Mouse (Mus musculus) heart, postnatal 25 days (tissue): ENCODE data around the gene Ksr1. TPM values are rescaled to one million over a fixed set of nuclear protein-coding genes. Genes with fewer than 3 reads are reported as not detected.

Experiments used
- DNase-seq: peaks from one replicate; pipeline ENCODE4 v3.0.0; 2022; ENCODE audit warnings: low spot score
- intact Hi-C: fragments of 180-260 bp; cut with DNase I; formaldehyde crosslinking; loops from one replicate; pipeline ENCODE4 v1.15.1; 2025
- total RNA-seq, 2 experiments: library from RNA; stranded (reverse); gene quantifications; 2 replicates each; pipeline ENCODE4 v1.2.3; 2021

Gene Ksr1
- total RNA-seq, 2 experiments from 2014 or later, result 7.3 TPM

DNA sequence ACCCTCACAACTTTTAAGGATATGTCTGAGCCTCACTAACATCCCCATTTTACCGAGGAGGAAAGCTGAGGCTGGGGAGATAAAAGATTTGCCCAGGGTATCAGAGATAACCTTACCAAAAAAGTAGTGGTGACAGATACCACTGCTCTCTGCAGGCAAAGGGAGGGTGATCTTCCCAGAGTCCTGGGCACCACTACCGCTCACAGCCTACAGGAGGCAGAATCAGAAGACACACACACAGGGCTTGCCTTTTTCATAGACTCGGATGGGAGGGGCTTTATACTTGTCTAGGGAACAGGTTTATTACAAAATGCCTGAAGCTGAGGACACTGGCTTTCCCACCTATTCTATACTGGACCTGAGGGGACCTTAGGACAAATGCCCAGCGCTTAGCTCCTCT is 43.9 kb downstream of the Ksr1 start:
- DNase-seq, result no peak
- intact Hi-C loops, result no loop called here

DNA sequence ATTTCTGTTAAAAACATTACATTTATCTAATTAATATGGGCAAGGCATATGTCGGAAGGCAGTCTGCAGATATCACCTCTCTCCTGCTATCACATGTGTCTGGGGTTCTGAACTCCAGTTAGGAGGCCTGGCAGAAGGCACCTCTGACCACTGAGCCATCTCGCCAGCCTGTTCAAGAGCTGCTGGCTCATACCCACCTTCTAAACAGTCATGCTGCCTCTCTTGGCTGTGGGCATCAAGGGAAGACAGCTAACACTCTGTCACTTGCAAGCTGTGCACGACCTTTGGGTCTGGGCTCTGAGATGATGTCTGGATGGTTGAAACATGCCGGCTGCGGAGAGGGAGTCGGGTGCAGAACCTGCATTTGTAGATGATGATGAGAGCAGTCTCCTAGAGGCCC is 44.6 kb downstream of the Ksr1 start:
- intact Hi-C loops, result no loop called here
- DNase-seq, result no peak

DNA sequence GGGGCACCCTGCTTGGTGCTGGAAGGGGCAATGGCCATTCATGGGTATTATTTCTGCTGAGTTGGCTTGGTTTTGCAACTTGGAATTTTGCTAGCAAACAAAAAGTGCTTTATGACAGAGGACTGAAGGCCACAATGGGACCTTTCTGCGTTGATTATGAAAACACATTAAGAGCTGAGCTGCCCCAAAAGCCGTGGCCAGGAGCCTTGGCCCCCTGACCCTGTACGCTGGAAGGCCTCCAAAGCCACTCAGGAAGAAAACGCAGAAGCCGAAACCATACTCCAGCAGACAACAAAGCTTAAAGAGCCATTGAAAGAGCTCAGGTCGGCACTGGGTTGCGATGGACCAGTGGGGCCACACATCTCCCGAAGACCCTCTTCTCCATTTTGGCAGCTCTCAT is 47.2 kb downstream of the Ksr1 start:
- intact Hi-C loops, result loop anchor here (5.0 kb wide), 1 partner anchor 38 kb away; no protein-coding TSS in a partner anchor
- no peak for DNase-seq

DNA sequence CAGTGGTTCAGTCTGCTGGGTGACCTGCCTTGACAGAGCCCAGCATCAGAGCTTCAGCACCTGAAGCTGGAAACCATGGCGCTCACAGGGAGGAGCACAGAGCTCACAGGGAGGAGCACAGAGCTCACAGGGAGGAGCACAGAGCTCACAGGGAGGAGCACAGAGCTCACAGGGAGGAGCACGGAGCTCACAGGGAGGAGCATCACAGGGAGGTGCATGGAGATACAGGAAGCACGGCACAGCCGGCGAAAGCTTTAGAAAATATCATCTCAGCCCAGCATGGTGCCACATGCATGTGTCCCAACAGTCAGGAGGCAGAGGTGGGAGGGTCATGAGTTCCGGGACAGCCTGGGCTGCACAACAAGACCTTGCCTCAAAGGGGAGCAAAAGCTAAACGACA is 48.5 kb downstream of the Ksr1 start:
- intact Hi-C loops, result loop anchor here (5.0 kb wide), 1 partner anchor 40 kb away; no protein-coding TSS in a partner anchor
- no peak for DNase-seq

DNA sequence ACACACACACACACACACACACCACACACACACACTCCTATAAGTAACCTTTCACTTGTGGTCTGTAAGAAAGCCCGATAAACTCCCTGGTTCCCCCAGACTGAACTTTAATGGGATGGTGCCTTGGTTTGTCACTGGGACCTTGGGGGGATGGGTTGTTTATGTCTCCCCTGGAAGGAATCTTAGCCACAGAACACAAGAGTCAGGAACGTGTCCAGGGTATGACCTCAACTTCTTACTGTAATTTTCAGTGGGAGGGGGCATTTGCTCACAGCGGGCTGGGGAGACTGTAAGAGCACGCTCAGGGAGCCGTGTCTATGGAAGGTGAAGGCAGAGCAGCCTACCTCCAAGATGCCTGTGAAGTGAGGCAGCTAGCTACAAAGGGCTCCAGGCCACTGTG is 49.5 kb downstream of the Ksr1 start:
- intact Hi-C loops, result loop anchor here (5.0 kb wide), 1 partner anchor 41 kb away; no protein-coding TSS in a partner anchor
- DNase-seq, result no peak

DNA sequence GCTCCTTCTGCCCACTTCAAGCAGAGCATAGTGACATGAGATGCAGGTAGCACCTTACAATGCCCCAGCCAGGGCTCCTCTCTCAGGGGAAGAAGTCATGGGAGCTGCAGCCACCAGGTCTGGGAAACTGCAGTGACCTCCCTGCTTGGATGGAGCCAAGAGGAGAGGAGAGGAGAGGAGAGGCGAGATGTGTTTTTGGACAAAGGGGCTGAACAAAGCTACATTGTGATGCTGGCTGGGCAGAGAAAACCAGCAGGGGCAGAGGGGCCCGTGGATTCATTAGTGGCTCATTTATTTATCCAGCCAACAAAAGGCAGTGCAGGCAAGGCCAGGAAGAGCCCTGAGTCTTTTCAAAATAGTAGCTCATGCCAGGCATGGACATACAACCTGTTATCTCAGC is 50.5 kb downstream of the Ksr1 start:
- DNase-seq, result no peak
- intact Hi-C loops, result loop anchor here (5.0 kb wide), 1 partner anchor 42 kb away; no protein-coding TSS in a partner anchor

DNA sequence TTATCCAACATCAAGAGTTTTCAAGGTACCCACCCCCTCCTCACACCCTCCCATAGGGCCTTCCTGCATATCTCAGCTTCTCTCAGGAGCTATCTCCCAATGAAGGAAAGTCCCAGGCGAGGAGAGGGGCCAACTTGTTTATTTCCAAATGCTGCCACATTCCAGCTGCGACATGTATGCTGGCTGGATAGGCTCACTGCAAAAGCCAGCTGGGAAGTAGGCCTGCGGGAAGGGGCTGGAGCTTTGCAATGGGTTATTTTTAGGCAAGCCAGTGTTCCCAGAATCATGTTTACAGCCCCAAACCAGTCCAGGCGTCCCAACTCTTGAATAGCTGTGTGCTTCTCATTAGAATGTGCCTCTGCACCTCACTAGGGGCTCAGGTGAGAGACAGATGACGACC is 51.5 kb downstream of the Ksr1 start:
- DNase-seq, result peak; percentile 65
- intact Hi-C loops, result loop anchor here (5.0 kb wide), 1 partner anchor 43 kb away; no protein-coding TSS in a partner anchor

DNA sequence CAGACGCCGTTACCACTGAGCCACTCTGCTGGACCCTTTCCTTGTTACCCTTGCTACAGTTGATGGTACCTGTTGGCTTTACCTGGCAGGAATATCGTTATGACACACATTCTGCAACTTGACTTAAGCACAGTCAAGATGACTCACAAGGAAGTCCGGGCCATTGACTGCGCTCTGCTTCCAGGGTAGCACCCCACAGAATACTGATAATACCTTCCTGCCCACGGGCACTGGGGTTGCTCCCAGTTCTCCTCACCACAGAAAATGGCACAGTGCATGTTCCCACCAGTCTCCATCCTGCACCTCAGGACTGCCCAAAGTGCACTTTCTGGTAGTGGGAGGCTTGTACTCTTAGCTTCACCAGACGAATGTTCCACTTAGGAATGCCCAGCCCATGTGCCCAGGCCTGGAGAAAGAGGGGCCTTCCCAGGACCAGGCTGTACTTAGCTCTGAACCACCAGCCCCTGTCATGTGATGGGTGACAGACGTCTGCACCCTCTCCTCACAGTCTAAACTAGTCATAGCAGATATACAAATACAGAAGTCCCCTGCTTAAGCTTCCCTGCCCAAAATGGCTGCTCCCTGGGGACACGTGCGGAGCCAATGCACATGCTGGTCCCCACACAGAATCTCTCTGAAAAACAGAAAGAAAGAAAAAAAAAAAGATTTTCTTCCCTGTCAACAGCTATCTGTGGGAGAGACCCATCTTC is 52.1 kb downstream of the Ksr1 start:
- no peak for DNase-seq
- intact Hi-C loops, result no loop called here

DNA sequence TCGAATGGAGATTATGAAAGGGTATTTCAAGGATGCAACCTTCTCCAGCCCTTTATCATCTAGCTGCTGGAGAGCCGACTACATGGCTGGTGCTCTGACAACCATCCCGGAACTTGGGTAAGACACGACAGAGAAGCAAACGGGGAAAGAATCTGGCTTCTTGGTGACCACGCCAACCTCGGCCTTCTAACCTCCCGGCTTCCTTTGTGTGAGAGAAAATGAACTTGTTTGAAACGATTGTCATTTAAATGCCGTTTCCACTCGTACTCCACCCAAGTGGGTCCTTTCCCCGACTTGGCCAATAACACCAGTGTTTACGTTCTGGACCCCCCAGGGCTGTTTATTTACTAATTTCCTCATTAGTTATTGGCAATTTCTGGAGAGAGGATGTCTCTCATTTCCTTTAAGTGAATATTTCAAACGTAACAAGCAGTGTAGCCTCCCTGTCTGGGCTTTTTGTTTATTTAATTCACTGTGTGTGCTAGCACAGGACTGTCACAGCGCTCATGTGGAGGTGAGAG is 52.8 kb downstream of the Ksr1 start:
- no peak for DNase-seq
- intact Hi-C loops, result no loop called here

DNA sequence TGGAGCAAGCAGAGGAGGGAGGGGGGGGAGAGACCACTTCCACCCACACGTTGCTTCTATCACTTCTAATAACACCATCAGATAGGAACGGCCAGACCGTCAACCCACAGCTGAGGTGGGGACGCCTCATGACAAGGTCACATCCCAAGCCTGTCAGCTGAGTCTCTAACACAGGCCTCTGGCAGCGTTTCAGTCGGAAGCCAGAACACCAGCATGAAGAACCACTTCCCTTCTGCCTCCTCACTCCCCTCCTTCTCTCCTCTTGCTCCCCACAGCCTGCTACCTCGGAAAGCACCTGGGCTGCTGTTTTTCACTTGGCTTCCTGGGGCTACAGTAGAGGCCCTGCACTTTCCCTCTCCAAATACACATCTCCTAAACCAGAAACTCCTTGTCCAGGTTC is 53.4 kb downstream of the Ksr1 start:
- intact Hi-C loops, result no loop called here
- no peak for DNase-seq

DNA sequence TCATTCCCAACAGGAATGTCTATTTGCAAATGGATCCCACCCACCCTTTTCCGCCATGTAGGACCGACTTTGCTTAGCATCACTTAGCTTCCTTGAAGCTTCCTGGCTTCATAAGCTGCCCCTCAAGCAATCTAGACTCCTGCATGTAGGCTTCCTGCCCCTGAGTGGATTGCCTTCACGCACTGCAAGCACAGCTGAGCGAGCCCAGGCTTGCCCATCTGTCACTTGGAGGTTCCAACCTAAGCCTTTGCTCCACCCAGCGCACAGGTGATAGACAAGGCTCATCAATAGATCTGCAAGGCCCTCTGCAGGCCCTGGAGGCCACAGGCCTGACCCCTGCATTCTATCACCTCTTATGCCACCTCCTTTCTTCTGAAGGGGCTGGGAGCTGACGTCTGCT is 54.0 kb downstream of the Ksr1 start:
- DNase-seq, result no peak
- intact Hi-C loops, result no loop called here

DNA sequence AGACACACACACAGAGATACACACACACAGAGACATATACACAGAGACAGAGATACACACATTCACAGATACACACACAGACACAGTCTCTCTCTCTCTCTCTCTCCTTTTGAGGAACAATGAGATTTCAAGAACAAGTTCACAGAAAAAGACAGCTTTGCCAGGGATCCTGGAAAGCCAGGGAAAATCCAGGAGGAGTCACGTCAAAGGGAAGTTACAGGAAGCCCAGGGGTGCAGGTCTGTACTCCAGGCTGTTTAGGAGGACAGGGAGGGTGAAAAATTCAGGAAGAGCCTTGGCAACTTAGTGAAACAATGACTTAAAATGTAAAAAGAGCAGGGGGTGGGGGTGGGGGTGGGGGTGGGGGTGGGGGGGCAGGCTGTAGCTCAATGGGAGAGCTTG is 56.5 kb downstream of the Ksr1 start:
- DNase-seq, result no peak
- intact Hi-C loops, result no loop called here

DNA sequence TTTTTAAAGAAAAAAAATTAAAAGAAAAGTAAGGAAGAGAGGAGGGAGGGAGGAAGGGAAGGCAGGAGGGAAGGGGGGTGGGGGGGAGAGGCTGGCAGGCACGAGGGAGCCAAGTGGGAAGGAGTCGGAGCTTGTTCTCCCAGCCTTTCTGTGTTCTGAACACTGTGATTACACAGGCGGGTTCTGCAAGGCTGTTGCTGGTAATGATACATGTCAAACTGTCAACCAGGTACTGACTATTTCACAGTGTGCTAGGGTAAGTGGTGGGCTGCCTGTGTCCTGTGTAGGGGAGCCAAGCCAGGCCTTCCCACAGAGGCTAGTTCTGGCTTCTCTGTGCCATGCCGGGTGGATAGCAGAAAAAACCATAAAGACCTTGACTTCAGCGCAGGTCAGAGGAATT is 57.2 kb downstream of the Ksr1 start:
- intact Hi-C loops, result no loop called here
- no peak for DNase-seq

DNA sequence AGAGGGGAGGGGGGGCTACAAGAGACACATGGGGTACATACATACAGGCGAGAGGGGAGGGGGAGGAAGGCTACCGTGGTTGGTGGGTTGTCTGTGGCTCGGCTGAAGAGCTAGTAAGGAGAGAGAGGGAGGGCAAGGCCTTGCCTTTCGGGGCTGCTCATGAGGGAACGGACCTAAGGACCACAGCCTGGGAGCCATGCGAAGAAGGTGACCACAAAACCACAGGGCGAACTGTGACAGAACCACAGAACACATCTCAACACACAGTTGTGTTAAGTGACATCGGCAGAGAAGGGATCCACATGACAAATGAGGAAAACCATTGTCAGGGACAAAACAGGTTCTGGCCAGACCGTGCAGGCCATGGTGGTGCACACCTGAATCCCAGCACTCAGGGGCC is 57.9 kb downstream of the Ksr1 start:
- intact Hi-C loops, result no loop called here
- DNase-seq, result no peak

DNA sequence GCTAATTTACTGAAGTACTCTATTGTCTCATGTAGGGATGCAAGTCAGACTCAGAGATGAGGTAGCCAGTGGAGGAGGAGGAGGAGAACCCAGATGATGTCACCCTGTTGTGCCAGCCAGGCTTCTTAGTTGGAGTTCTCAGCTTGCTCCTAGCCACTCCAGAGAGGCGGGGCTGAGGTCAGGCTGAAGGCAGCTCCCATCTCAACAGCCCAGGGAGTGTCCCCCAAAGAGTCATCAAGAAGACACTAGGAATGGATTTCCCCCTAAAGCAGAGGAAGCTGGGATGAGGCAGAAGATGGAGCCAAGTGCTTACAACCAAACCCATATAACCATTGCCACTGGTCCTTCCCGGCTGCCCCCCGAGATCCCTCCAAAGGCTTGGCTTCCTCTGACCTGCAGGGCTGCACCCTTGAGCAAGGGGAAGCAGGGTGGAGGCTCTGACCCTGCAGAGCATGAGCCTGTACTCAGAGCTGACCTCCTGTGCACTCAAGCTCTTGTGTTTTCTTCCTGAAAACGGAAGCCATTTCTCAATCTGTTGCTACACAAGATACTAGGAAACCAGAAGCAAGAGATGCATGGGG is 58.4 kb downstream of the Ksr1 start:
- DNase-seq, result peak; percentile 54
- intact Hi-C loops, result no loop called here

DNA sequence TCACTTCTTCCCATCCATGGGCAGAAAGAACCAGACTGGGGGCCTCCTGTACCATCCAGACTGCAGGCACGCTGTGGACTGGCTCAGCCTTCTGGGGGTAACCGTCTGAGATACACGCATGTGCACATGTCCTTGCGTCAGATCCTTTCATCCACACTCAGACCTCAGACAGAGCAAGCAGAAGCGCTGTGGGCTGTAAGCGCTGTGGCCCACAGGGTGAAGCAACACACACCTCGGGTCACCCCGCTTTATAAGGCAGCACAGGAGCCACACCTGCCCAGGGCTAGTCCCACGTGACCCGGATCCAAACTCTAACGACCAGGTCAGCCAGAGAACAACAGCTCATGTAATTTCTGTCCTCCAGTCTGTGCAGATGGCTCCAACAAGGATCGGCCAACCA is 59.4 kb downstream of the Ksr1 start:
- intact Hi-C loops, result no loop called here
- no peak for DNase-seq

DNA sequence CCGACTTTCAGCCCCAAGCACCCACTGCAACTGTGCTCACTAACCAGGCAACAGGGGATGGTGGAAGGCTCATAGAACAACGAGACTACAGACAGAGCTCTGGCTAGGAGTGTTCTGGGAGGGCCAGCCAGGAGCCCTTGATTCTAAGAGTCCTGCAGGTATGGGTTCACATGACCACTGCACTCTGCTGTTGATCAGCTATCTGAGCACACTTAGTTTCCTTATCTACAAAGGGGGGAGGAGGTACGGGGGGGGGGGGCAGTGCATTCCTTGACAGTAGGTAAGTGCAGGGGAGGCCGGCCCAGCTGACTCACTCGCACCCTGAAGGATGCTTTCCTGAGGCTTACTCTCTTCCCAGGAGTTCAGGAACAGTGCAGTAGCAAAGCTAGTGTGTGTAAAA is 61.1 kb downstream of the Ksr1 start:
- DNase-seq, result no peak
- intact Hi-C loops, result no loop called here

DNA sequence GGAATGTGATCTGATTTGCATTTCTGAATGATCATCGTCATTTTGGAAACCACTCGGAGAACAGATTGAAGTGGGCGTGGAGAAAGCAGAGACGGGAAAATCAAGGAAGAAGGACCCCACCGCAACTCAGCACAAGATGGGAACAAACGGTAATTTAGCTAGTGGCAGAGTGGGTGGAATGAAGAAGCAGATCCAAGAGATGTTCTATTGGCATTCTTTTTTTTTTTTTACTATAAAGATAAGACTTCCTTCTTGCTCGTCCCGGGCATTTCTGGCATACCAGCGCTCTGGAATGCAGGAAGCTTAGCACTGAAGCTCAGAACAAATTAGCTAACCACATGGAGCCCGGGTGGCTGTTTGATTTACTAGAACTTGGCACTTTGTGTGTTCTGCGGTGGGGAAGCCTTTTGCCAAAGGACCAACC is 63.2 kb downstream of the Ksr1 start:
- intact Hi-C loops, result loop anchor here (5.0 kb wide), 2 partner anchors 36 to 51 kb away; no protein-coding TSS in a partner anchor
- DNase-seq, result peak; percentile 43

DNA sequence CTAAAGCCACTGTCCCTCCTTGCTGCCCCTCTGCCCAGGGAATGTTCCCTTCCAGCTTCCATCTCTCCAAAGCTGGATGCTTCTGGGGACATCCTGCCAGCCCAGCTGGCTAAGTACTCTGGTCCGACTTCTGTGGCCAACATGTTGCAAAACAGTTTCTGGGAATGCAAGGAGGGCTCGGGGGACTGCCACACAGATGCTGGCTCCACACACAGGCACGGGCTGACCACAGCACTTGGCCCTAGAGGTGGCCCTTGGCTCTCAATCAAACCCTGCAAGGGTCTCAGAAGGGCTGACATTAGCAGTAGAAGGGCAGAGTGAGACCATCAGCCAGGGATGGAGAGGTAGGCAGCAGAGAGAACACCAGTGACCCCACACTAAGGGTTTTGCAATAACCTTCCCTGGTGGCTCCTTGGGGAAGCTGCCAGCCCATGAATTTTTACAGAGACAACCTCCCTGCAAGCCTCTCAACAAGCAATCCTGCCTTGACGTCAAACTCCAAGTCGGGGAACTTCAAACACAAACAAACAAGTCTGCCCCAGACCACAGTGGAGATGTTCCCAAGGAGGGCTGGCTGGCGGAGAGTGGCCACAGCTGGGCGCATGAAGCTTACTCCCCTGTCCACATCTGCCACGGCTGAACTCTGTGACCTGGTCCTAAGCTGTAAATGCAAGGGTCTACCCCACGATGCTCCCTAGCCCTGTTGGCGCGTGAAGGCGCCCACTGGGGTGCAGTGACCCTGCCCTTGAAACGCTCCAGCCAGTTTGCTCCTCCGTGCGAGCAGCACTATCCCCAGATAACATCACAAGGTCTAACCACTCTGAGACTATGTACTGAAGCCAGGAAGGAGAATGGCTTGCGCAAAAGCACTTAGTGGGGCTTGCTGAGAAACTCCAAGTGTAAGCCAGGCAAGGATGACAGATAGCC is 65.0 kb downstream of the Ksr1 start:
- peak; percentile 73 for DNase-seq
- intact Hi-C loops, result loop anchor here (5.0 kb wide), 2 partner anchors 34 to 49 kb away; no protein-coding TSS in a partner anchor

DNA sequence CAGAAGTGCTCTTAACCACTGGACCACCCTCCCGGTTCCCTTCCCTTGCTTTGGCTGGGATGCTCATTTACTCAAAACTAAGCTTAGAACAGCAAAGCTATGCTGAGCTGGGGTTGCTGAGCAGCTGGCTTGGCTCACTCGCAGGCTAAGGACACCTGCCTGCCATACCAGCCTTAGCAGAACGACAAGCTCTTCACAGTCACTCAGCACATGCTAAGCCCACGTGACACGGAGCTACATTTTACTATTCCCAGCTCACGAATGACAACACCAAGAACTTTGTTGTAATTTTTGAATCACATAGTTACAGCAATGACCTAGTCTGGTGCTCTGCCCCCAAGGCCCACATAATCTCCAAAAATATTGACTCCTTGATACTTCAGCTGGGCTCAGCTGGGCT is 66.1 kb downstream of the Ksr1 start:
- intact Hi-C loops, result loop anchor here (5.0 kb wide), 2 partner anchors 33 to 48 kb away; no protein-coding TSS in a partner anchor
- DNase-seq, result no peak
